Mouse (Mus musculus): ENCODE data around the gene Cyb5b. TPM values are rescaled to one million over a fixed set of nuclear protein-coding genes. Genes with fewer than 3 reads are reported as not detected.

The Cyb5b gene
- polyA plus RNA-seq, 1 experiment from 2014 or later, result 106 TPM

DNA sequence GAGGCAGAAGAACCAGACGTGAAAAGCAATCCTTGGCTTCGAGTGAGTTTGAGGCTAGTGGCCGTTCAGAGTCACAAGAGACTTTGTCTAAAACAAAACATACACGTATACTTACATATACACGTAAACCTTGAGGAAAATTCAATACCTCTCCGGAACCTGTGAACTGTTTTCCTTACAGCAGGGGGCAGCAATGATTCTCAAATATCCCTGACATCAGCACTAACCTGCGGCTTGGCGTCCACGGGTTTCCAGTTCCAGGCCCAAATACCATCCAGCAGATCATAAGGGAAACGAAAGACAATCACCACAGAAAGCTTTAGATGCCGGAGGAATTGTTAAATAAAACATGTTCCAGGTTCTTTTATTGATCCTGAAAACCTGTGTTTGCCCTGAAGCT lies 34.4 kb upstream of the Cyb5b start:
- no peaks in the 10 kb centered on the region for H3K9me3 ChIP-seq
- H3K4me1 ChIP-seq, result peaks cover 15% of the 10 kb centered on the region
- H3K27me3 ChIP-seq, result no peaks in the 10 kb centered on the region
- H3K4me3 ChIP-seq, result no peak overlapping the region
- no peak for ATAC-seq (ENCODE audit: insufficient number of reproducible peaks, insufficient read depth, low FRiP score, low TSS enrichment)
- H3K27ac ChIP-seq, result no peak overlapping the region
- H3K36me3 ChIP-seq, result no peaks in the 10 kb centered on the region
- 10% methylated on average over 11 of the region's 11 CpGs for WGBS
- H3K4me2 ChIP-seq (replicated peaks), result no peak overlapping the region
- H3K9ac ChIP-seq, result no peak overlapping the region

DNA sequence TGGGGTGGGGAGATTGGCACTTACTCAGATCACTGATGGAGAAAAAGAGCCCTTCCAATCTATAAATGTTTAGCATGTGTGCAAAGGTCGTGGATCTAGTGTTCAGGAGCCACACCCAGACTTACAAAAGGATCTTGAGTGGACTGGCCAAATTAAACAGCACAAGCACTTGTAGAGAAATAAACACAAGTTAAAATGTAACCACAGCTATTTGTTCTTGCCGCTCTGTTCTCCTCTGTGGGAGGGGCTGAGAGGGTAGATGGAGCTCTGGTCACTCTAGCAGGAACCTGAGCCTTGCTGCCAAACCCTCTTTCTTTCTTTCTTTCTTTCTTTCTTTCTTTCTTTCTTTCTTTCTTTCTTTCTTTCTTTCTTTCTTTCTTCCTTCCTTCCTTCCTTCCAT lies 33.4 kb upstream of the Cyb5b start:
- no peaks in the 10 kb centered on the region for H3K36me3 ChIP-seq
- no peaks in the 10 kb centered on the region for H3K27me3 ChIP-seq
- no peak overlapping the region for H3K9ac ChIP-seq
- no peak overlapping the region for H3K4me3 ChIP-seq
- H3K4me1 ChIP-seq, result peaks cover 15% of the 10 kb centered on the region
- no peak overlapping the region for H3K27ac ChIP-seq
- WGBS, result 26% methylated on average over 2 of the region's 2 CpGs
- no peak overlapping the region for H3K4me2 ChIP-seq (replicated peaks)
- ATAC-seq (ENCODE audit: insufficient number of reproducible peaks, insufficient read depth, low FRiP score, low TSS enrichment), result no peak
- H3K9me3 ChIP-seq, result no peaks in the 10 kb centered on the region

DNA sequence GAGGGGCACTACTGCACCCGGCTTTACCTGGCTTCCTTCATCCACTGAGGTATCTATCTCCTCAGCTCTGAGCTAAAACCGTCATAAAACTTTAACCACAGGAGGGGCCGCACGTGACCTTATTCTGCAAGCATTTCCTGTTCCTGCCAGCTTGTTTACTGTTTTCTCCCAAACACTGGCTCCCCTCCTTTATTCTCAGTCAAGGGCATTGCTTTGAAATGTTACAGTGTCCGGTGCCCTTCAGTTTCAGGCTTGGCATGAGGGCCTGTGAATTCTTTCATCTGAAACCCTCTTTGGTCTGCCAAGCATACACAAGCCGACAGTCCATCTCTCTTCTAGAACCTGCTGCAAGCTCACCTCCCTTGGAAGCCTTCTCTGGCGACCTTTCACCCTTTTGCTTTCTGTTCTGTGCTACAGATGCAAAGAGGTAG lies 31.6 kb upstream of the Cyb5b start:
- no peak for ATAC-seq (ENCODE audit: insufficient number of reproducible peaks, insufficient read depth, low FRiP score, low TSS enrichment)
- Histone ChIP-seq H3K9me3 (no peaks in the 10 kb centered on the region), H3K27ac (peak overlapping the region; percentile 17; the same call in 1 of the 2 replicates), H3K4me1 (peaks cover 19% of the 10 kb centered on the region), H3K4me3 (no peak overlapping the region), H3K4me2 (replicated peaks) (no peak overlapping the region), H3K36me3 (no peaks in the 10 kb centered on the region), H3K9ac (no peak overlapping the region), H3K27me3 (no peaks in the 10 kb centered on the region)
- 52% methylated on average over 7 of the region's 7 CpGs for WGBS

DNA sequence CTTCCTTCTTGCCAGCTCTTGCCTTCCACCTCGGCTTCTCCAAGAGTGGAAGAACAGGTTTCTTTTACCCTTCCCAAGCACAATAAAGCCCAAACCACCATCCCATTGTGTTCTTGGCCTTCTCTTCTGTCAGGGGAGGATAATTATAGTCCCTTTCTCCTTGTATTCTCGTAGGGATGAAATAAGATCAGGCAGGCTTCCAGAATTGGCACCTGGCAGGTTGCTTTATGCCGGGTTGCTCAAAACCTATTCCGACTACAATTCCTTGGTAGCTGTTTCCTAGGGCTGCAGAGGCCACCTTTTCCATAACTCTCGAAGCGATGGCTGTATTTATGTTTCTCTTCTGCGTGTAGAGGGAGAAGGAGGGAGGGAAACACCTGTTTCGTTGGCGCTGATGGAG lies 31.0 kb upstream of the Cyb5b start:
- no peak for ATAC-seq (ENCODE audit: insufficient number of reproducible peaks, insufficient read depth, low FRiP score, low TSS enrichment)
- no peaks in the 10 kb centered on the region for H3K36me3 ChIP-seq
- no peak overlapping the region for H3K4me3 ChIP-seq
- 63% methylated on average over 9 of the region's 9 CpGs for WGBS
- no peak overlapping the region for H3K4me2 ChIP-seq (replicated peaks)
- no peak overlapping the region for H3K9ac ChIP-seq
- H3K27ac ChIP-seq, result peak overlapping the region; percentile 2; the same call in 1 of the 2 replicates
- H3K27me3 ChIP-seq, result no peaks in the 10 kb centered on the region
- H3K4me1 ChIP-seq, result peaks cover 19% of the 10 kb centered on the region
- no peaks in the 10 kb centered on the region for H3K9me3 ChIP-seq

DNA sequence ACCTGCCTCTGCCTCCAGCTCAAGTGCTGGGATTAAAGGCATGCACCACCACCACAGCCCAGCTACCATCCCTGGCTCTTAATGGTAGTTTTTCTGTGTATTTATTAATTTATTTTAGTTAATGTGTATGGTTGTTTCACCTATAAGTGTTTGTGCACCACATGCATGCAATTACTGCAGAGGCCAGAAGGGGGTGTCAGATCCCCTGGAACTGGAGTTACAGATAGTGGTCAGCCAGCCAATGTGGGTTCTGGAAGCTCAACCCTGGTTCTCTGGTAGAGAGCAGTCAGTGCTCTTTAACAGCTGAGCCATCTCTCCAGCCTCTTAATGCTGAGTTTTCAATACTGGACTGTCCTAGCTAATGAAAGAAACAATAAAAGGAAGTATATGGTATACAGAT lies 29.6 kb upstream of the Cyb5b start:
- peaks cover 10% of the 10 kb centered on the region for H3K4me1 ChIP-seq
- no peak overlapping the region for H3K4me2 ChIP-seq (replicated peaks)
- H3K9ac ChIP-seq, result no peak overlapping the region
- no peak overlapping the region for H3K27ac ChIP-seq
- no peak for ATAC-seq (ENCODE audit: insufficient number of reproducible peaks, insufficient read depth, low FRiP score, low TSS enrichment)
- H3K9me3 ChIP-seq, result no peaks in the 10 kb centered on the region
- no peaks in the 10 kb centered on the region for H3K27me3 ChIP-seq
- no peaks in the 10 kb centered on the region for H3K36me3 ChIP-seq
- H3K4me3 ChIP-seq, result no peak overlapping the region

DNA sequence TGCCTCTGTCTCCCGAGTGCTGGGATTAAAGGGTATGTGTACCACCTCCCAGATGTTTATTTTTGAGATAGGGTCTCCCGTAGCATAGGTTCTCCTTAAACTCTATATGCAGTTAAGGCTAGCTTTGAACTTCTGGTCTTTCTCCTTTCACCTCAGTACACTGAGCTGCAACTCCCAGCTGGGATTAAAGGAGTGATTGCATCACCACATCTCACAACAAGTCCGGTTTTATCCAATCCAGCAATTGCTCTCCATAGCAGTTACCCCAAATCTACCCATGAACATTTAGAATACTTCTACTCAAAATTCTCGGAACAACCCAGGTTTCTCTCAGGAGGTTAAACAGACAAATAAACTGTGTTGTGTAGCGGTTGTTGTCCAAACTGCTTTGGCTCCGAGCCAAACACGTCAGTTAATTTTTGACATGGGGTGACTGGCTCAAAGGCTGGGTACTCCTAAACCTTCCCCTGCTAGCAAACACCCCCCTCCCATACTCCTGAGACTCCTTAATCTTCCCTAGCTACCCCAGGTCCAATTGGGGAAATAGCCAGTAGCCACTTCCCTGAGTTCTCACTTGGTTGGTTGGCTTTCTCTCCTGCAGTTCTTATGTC lies 28.7 kb upstream of the Cyb5b start:
- no peaks in the 10 kb centered on the region for H3K36me3 ChIP-seq
- H3K4me2 ChIP-seq (replicated peaks), result no peak overlapping the region
- H3K4me1 ChIP-seq, result peaks cover 10% of the 10 kb centered on the region
- H3K9ac ChIP-seq, result no peak overlapping the region
- ATAC-seq (ENCODE audit: insufficient number of reproducible peaks, insufficient read depth, low FRiP score, low TSS enrichment), result no peak
- H3K27ac ChIP-seq, result no peak overlapping the region
- 88% methylated on average over 7 of the region's 7 CpGs for WGBS
- H3K4me3 ChIP-seq, result no peak overlapping the region
- H3K27me3 ChIP-seq, result no peaks in the 10 kb centered on the region
- no peaks in the 10 kb centered on the region for H3K9me3 ChIP-seq

DNA sequence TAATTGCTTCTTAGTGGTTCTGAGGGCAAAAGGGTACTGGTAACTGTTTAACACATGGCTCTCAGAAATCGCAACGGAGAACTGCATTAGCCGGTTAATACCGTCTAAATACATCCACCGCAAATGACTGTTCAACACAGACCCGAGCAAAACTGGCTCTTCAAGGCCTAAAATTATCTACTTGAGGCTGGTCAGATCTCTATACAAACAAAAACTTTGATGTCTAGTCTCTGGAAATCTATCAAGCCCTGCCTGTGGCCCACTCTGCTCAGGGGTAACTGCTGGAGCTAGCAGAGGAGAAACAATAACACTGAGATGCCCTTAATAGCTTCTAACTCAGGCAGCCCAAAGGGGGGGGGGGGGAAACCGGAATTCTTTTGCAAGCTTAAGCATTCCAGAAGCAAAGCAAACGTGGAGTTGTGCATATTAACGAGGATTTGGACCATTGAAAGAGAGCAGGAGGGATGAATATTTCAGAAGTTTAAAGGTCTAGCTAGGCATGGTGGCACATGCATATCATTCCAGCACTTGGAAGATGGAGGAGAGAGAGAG lies 27.3 kb upstream of the Cyb5b start:
- Histone ChIP-seq H3K9me3 (no peaks in the 10 kb centered on the region), H3K36me3 (no peaks in the 10 kb centered on the region), H3K4me2 (replicated peaks) (no peak overlapping the region), H3K9ac (no peak overlapping the region), H3K27me3 (no peaks in the 10 kb centered on the region), H3K27ac (peak overlapping the region; percentile 46), H3K4me1 (peaks cover 10% of the 10 kb centered on the region), H3K4me3 (no peak overlapping the region)
- ATAC-seq (ENCODE audit: insufficient number of reproducible peaks, insufficient read depth, low FRiP score, low TSS enrichment), result no peak
- 18% methylated on average over 9 of the region's 9 CpGs for WGBS

DNA sequence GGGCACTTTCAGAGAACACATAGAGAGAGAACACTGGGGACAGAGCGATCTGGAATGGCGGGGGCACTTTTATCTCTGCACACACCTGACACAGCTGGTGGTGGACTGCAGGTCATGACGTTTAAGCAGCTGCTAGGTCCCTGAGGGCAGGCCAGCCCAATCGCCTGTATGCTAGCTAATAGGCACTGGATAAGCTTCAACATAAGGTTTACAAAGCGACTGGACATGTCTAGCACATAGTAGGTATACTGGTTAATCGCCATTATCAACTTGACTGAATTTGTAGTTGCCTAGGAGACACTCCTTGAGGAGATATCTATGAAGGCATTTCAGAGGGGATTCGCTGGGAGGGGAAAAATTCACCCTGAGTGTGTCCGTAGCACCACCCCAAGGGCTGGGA lies 26.1 kb upstream of the Cyb5b start:
- Histone ChIP-seq H3K4me1 (peaks cover 17% of the 10 kb centered on the region), H3K9ac (no peak overlapping the region), H3K9me3 (no peaks in the 10 kb centered on the region), H3K36me3 (no peaks in the 10 kb centered on the region), H3K27ac (no peak overlapping the region), H3K27me3 (no peaks in the 10 kb centered on the region), H3K4me3 (no peak overlapping the region), H3K4me2 (replicated peaks) (no peak overlapping the region)
- ATAC-seq (ENCODE audit: insufficient number of reproducible peaks, insufficient read depth, low FRiP score, low TSS enrichment), result no peak
- 77% methylated on average over 8 of the region's 8 CpGs for WGBS

DNA sequence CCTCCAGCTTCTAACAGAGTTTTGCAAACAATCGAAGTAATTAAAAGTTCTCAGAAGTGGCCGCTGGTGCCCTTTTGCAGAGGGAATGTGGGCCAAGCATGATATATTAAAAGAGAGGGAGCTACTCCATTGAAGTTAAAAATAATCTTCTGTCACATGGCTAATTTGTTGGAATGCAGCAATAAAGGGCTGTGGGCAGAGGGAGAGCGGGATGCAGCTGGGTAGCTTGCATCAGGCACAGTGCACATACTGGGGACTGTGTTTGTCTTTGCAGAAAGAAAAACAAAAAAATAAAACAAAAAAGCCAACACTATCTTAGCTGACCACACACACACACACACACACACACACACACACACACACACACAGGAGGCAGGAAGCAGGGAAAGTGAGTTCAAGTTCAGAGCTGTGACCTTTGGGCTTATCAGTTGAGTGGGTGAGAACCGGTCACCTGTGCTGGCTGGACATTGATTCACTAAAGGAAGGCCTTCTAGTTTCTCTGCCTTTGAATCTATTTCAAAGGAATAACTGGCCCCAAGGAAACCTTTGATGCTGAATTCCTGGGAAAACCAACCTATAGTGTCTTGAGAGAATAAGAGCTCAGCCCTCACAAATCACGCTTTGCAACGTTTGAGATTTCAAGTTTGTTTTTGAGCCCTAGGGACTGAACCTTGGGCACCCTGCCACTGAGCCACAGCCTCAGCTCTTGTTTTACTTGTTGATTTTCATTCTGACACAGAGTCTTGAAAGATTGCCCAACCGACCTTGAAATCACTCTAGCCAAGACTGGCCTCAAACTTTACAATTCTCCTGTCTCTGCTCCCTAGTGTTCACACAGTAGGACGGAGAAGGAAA lies 21.0 kb upstream of the Cyb5b start:
- Histone ChIP-seq H3K9ac (no peak overlapping the region), H3K4me1 (peaks cover 22% of the 10 kb centered on the region; the same call in 1 of the 2 replicates), H3K27me3 (no peaks in the 10 kb centered on the region), H3K9me3 (no peaks in the 10 kb centered on the region), H3K4me2 (replicated peaks) (no peak overlapping the region), H3K4me3 (no peak overlapping the region), H3K27ac (no peak overlapping the region), H3K36me3 (no peaks in the 10 kb centered on the region)
- 55% methylated on average over 8 of the region's 8 CpGs for WGBS
- ATAC-seq (ENCODE audit: insufficient number of reproducible peaks, insufficient read depth, low FRiP score, low TSS enrichment), result no peak

DNA sequence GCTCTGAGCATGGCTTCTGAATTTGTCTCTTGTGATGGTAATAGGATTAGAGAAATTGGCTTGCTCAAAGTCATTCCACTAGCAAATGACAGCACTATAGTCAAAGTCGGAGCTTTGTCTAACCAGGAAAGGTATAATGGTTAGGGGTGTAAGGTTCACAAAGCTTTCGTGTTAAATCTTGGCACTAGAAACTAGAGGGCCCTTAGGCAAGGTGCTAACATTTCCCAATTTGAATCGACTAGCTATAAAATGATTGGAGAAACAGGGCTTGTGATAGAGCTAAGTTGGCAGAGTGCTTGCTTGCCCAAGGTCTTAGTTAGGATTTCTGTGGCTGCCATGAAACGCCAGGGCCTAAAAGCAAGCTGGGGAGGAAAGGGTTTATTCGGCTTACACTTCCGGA lies 20.4 kb upstream of the Cyb5b start:
- Histone ChIP-seq H3K9ac (no peak overlapping the region), H3K36me3 (no peaks in the 10 kb centered on the region)
- 74% methylated on average over 6 of the region's 6 CpGs for WGBS

DNA sequence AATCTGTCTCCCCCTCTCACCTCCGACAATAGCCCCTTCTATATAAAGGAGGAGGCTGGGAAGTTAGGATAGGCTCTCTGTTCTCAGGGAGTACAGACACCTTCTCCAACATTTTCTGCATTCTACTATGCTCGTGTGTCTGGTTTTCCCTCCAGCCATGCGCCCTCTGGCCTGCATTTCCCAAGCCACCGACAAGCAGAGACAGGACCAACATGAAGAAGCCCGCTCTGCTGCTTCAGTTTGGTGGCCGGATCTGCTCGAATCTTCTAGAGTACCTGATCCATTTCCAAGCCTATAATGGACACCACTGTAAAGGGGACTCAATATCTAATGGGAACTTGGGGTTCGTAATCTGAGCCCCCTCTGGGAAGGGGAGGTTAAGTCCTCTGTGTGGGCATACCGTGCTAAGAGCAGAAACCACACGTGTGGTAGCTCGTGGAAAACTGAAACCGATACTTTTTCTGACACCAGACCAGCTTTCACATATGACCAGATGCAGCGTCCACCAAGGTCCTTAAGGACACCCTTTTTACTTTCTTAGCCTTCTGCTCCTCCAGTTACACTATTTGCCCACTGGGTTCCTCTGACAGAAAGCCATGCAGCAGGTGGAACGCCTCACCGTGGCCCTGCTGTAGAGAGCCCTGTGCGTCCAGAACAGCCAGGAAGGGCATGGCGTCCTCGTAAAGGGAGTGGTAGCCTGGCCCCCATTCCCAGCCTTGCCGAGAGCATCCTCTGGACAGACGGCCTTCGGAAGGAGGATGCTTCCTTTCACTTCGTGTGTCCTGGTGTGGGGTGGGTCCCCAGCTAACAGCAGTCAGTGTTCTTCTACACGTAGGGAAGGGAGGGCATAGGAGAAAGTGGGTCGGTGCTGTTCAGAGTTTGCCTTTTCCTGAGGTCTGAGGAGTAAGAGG lies 17.6 kb upstream of the Cyb5b start:
- Histone ChIP-seq H3K4me1 (peaks cover 22% of the 10 kb centered on the region; the same call in 1 of the 2 replicates), H3K36me3 (no peaks in the 10 kb centered on the region), H3K27me3 (no peaks in the 10 kb centered on the region), H3K4me2 (replicated peaks) (no peak overlapping the region), H3K9ac (no peak overlapping the region), H3K9me3 (no peaks in the 10 kb centered on the region), H3K27ac (no peak overlapping the region), H3K4me3 (no peak overlapping the region)
- 64% methylated on average over 24 of the region's 24 CpGs for WGBS
- ATAC-seq (ENCODE audit: insufficient number of reproducible peaks, insufficient read depth, low FRiP score, low TSS enrichment), result no peak

More for the DNA sequence above, 20.4 kb upstream of the Cyb5b start:
- no peak overlapping the region for H3K4me3 ChIP-seq
- no peak for ATAC-seq (ENCODE audit: insufficient number of reproducible peaks, insufficient read depth, low FRiP score, low TSS enrichment)
- no peaks in the 10 kb centered on the region for H3K27me3 ChIP-seq
- H3K9me3 ChIP-seq, result no peaks in the 10 kb centered on the region
- no peak overlapping the region for H3K4me2 ChIP-seq (replicated peaks)
- no peak overlapping the region for H3K27ac ChIP-seq
- peaks cover 22% of the 10 kb centered on the region; the same call in 1 of the 2 replicates for H3K4me1 ChIP-seq
